Mouse (Mus musculus): ENCODE data around the gene Mindy4b-ps. TPM values are rescaled to one million over a fixed set of nuclear protein-coding genes. Genes with fewer than 3 reads are reported as not detected.

Gene Mindy4b-ps
- polyA plus RNA-seq, 1 experiment: not detected

- Histone ChIP-seq H3K27me3 (ENCODE audit: control insufficient read depth, insufficient read depth, insufficient read length) (no peaks in the 10 kb centered on the region), H3K4me3 (no peak overlapping the region)
- TF ChIP-seq E2F4 (IDR thresholded peaks at IDR 0.05; ENCODE audit: insufficient read depth) (no peak), MYOD1 (IDR thresholded peaks at IDR 0.05; ENCODE audit: control insufficient read depth in 1 of 3, insufficient read length in 2 of 3, low read depth in 2 of 3) (peak in 1 of 3 experiments; percentile 26), MYOG (IDR thresholded peaks at IDR 0.05; ENCODE audit: control insufficient read depth in 1 of 3, insufficient read depth in 1 of 3, insufficient read length in 2 of 3, low read depth in 2 of 3) (peak in 1 of 3 experiments; percentile 41)
These were observed 32.6 kb downstream of the Mindy4b-ps start for GRCm38 (mm10) chr3:58789473-58789872.

GRCm38 (mm10) chr3:58789033-58789432 is 33.1 kb downstream of the Mindy4b-ps start:
- peak; percentile 19 for TF ChIP-seq TCF12 (IDR thresholded peaks at IDR 0.05; ENCODE audit: insufficient read depth, poor library complexity, severe bottlenecking)
- TF ChIP-seq SRF (IDR thresholded peaks at IDR 0.05; ENCODE audit: control insufficient read depth, insufficient read length, low read depth): no peak
- no peak for TF ChIP-seq USF1 (IDR thresholded peaks at IDR 0.05; ENCODE audit: low read depth)
- no peak for TF ChIP-seq CEBPB (IDR thresholded peaks at IDR 0.05; ENCODE audit: insufficient read depth, poor library complexity, severe bottlenecking)
- no peak for TF ChIP-seq TCF3 (IDR thresholded peaks at IDR 0.05; ENCODE audit: insufficient read length, low read depth)
- no peak for TF ChIP-seq POLR2AphosphoS2 (IDR thresholded peaks at IDR 0.05; ENCODE audit: insufficient read length, low read depth)
- no peak for TF ChIP-seq POLR2A (IDR thresholded peaks at IDR 0.05; ENCODE audit: insufficient read length, low read depth)
- no peak for TF ChIP-seq MAX (IDR thresholded peaks at IDR 0.05; ENCODE audit: low read depth)
- TF ChIP-seq MYOD1 (IDR thresholded peaks at IDR 0.05; ENCODE audit: control insufficient read depth in 1 of 3, insufficient read length in 2 of 3, low read depth in 2 of 3): peak in 1 of 3 experiments; percentile 45
- no peak for TF ChIP-seq E2F4 (IDR thresholded peaks at IDR 0.05; ENCODE audit: insufficient read depth)
- peak in 1 of 3 experiments; percentile 31 for TF ChIP-seq MYOG (IDR thresholded peaks at IDR 0.05; ENCODE audit: control insufficient read depth in 1 of 3, insufficient read depth in 1 of 3, insufficient read length in 2 of 3, low read depth in 2 of 3)
- TF ChIP-seq REST (IDR thresholded peaks at IDR 0.05; ENCODE audit: insufficient read depth, insufficient read length): no peak
- Histone ChIP-seq H3K79me2 (ENCODE audit: control insufficient read depth, insufficient read depth) (no peaks in the 10 kb centered on the region), H3K4me2 (ENCODE audit: low read depth) (no peak overlapping the region)

More at GRCm38 (mm10) chr3:58789473-58789872, 32.6 kb downstream of the Mindy4b-ps start:
- H3K4me2 ChIP-seq (ENCODE audit: low read depth): peak overlapping the region; percentile 25
- no peaks in the 10 kb centered on the region for H3K79me2 ChIP-seq (ENCODE audit: control insufficient read depth, insufficient read depth)
- no peaks in the 10 kb centered on the region for H3K36me3 ChIP-seq (ENCODE audit: control insufficient read depth, insufficient read depth)
- no peak overlapping the region for H3ac ChIP-seq (ENCODE audit: control insufficient read depth, insufficient read length)

GRCm38 (mm10) chr3:58786470-58786869 is 35.6 kb downstream of the Mindy4b-ps start:
- H3K27me3 ChIP-seq (ENCODE audit: control insufficient read depth, insufficient read depth, insufficient read length): no peaks in the 10 kb centered on the region
- TF ChIP-seq E2F4 (IDR thresholded peaks at IDR 0.05; ENCODE audit: insufficient read depth) (no peak), MAX (IDR thresholded peaks at IDR 0.05; ENCODE audit: low read depth) (no peak), SRF (IDR thresholded peaks at IDR 0.05; ENCODE audit: control insufficient read depth, insufficient read length, low read depth) (no peak), POLR2AphosphoS2 (IDR thresholded peaks at IDR 0.05; ENCODE audit: insufficient read length, low read depth) (no peak), POLR2A (IDR thresholded peaks at IDR 0.05; ENCODE audit: insufficient read length, low read depth) (no peak), MYOG (IDR thresholded peaks at IDR 0.05; ENCODE audit: control insufficient read depth in 1 of 3, insufficient read depth in 1 of 3, insufficient read length in 2 of 3, low read depth in 2 of 3) (no peak), USF1 (IDR thresholded peaks at IDR 0.05; ENCODE audit: low read depth) (no peak), REST (IDR thresholded peaks at IDR 0.05; ENCODE audit: insufficient read depth, insufficient read length) (no peak), TCF12 (IDR thresholded peaks at IDR 0.05; ENCODE audit: insufficient read depth, poor library complexity, severe bottlenecking) (no peak), MYOD1 (IDR thresholded peaks at IDR 0.05; ENCODE audit: control insufficient read depth in 1 of 3, insufficient read length in 2 of 3, low read depth in 2 of 3) (no peak)
- no peaks in the 10 kb centered on the region for H3K36me3 ChIP-seq (ENCODE audit: control insufficient read depth, insufficient read depth)
- no peak overlapping the region for H3K4me3 ChIP-seq
- no peak overlapping the region for H3K4me2 ChIP-seq (ENCODE audit: low read depth)
- no peaks in the 10 kb centered on the region for H3K79me2 ChIP-seq (ENCODE audit: control insufficient read depth, insufficient read depth)
- H3ac ChIP-seq (ENCODE audit: control insufficient read depth, insufficient read length): no peak overlapping the region

More at GRCm38 (mm10) chr3:58789033-58789432, 33.1 kb downstream of the Mindy4b-ps start:
- H3K36me3 ChIP-seq (ENCODE audit: control insufficient read depth, insufficient read depth): no peaks in the 10 kb centered on the region
- H3ac ChIP-seq (ENCODE audit: control insufficient read depth, insufficient read length): no peak overlapping the region
- H3K4me3 ChIP-seq: no peak overlapping the region
- no peaks in the 10 kb centered on the region for H3K27me3 ChIP-seq (ENCODE audit: control insufficient read depth, insufficient read depth, insufficient read length)

GRCm38 (mm10) chr3:58785863-58786262 is 36.2 kb downstream of the Mindy4b-ps start:
- Histone ChIP-seq H3K27me3 (ENCODE audit: control insufficient read depth, insufficient read depth, insufficient read length) (no peaks in the 10 kb centered on the region), H3K4me3 (no peak overlapping the region), H3ac (ENCODE audit: control insufficient read depth, insufficient read length) (no peak overlapping the region), H3K36me3 (ENCODE audit: control insufficient read depth, insufficient read depth) (no peaks in the 10 kb centered on the region), H3K79me2 (ENCODE audit: control insufficient read depth, insufficient read depth) (no peaks in the 10 kb centered on the region), H3K4me2 (ENCODE audit: low read depth) (peak overlapping the region; percentile 39)
- TF ChIP-seq MYOG (IDR thresholded peaks at IDR 0.05; ENCODE audit: control insufficient read depth in 1 of 3, insufficient read depth in 1 of 3, insufficient read length in 2 of 3, low read depth in 2 of 3) (peak in 1 of 3 experiments; percentile 33), TCF12 (IDR thresholded peaks at IDR 0.05; ENCODE audit: insufficient read depth, poor library complexity, severe bottlenecking) (no peak), MYOD1 (IDR thresholded peaks at IDR 0.05; ENCODE audit: control insufficient read depth in 1 of 3, insufficient read length in 2 of 3, low read depth in 2 of 3) (peak in 1 of 3 experiments; percentile 39)

- H3K27me3 ChIP-seq (ENCODE audit: control insufficient read depth, insufficient read depth, insufficient read length): no peaks in the 10 kb centered on the region
- TF ChIP-seq E2F4 (IDR thresholded peaks at IDR 0.05; ENCODE audit: insufficient read depth) (no peak), POLR2A (IDR thresholded peaks at IDR 0.05; ENCODE audit: insufficient read length, low read depth) (no peak), CEBPB (IDR thresholded peaks at IDR 0.05; ENCODE audit: insufficient read depth, poor library complexity, severe bottlenecking) (no peak), MAX (IDR thresholded peaks at IDR 0.05; ENCODE audit: low read depth) (no peak), REST (IDR thresholded peaks at IDR 0.05; ENCODE audit: insufficient read depth, insufficient read length) (no peak), TCF12 (IDR thresholded peaks at IDR 0.05; ENCODE audit: insufficient read depth, poor library complexity, severe bottlenecking) (no peak), POLR2AphosphoS2 (IDR thresholded peaks at IDR 0.05; ENCODE audit: insufficient read length, low read depth) (no peak), TCF3 (IDR thresholded peaks at IDR 0.05; ENCODE audit: insufficient read length, low read depth) (no peak), USF1 (IDR thresholded peaks at IDR 0.05; ENCODE audit: low read depth) (no peak), MYOG (IDR thresholded peaks at IDR 0.05; ENCODE audit: control insufficient read depth in 1 of 3, insufficient read depth in 1 of 3, insufficient read length in 2 of 3, low read depth in 2 of 3) (no peak), SRF (IDR thresholded peaks at IDR 0.05; ENCODE audit: control insufficient read depth, insufficient read length, low read depth) (no peak), MYOD1 (IDR thresholded peaks at IDR 0.05; ENCODE audit: control insufficient read depth in 1 of 3, insufficient read length in 2 of 3, low read depth in 2 of 3) (no peak)
- no peak overlapping the region for H3ac ChIP-seq (ENCODE audit: control insufficient read depth, insufficient read length)
- no peak overlapping the region for H3K4me2 ChIP-seq (ENCODE audit: low read depth)
- no peak overlapping the region for H3K4me3 ChIP-seq
- no peaks in the 10 kb centered on the region for H3K36me3 ChIP-seq (ENCODE audit: control insufficient read depth, insufficient read depth)
- H3K79me2 ChIP-seq (ENCODE audit: control insufficient read depth, insufficient read depth): no peaks in the 10 kb centered on the region
These were observed 37.7 kb downstream of the Mindy4b-ps start for GRCm38 (mm10) chr3:58784219-58785092.
